Mouse (Mus musculus): ENCODE measurements at regions not wholly inside any gene's neighbourhood (a gene's known extent, or its start where the extent isn't known, plus 50 kb on each side); places are given as distances from the start of the nearest gene placed in this dataset.

- ATAC-seq (replicated peaks; ENCODE audit: low FRiP score, low TSS enrichment, low read depth) = no peak
- WGBS = 76% methylated on average over 2 of the region's 2 CpGs
- no peak overlapping the region for H3K9ac ChIP-seq (ENCODE audit: low read length)
These were observed 103.8 kb upstream of the Sh3bp4 start for GRCm38 (mm10) chr1:88966416-88966815.

GRCm38 (mm10) chr1:88968142-88968541 lies 102.1 kb upstream of the Sh3bp4 start:
- no peak overlapping the region for H3K27ac ChIP-seq (ENCODE audit: low read depth)
- ATAC-seq (replicated peaks; ENCODE audit: low FRiP score, low TSS enrichment, low read depth) = no peak
- 70% methylated on average over 7 of the region's 7 CpGs for WGBS

More at GRCm38 (mm10) chr1:88966416-88966815, 103.8 kb upstream of the Sh3bp4 start:
- H3K27me3 ChIP-seq (replicated peaks; ENCODE audit: control insufficient read depth, insufficient read depth, low read length) = no peaks in the 10 kb centered on the region
- peaks cover 3% of the 10 kb centered on the region; the same call in 1 of the 2 replicates for H3K4me1 ChIP-seq (replicated peaks; ENCODE audit: control insufficient read depth, insufficient read depth, low read length)
- no peaks in the 10 kb centered on the region for H3K9me3 ChIP-seq (ENCODE audit: control insufficient read depth, low read length)
- no peaks in the 10 kb centered on the region for H3K36me3 ChIP-seq (ENCODE audit: control insufficient read depth, insufficient read depth, low read length)
- no peak overlapping the region for H3K27ac ChIP-seq (ENCODE audit: low read depth)
- no peak overlapping the region for H3K4me3 ChIP-seq (ENCODE audit: low read depth, low read length)
- no peak for DNase-seq (ENCODE audit: low spot score)
- H3K4me2 ChIP-seq (ENCODE audit: low read length) = no peak overlapping the region

GRCm38 (mm10) chr1:88969016-88969415 lies 101.2 kb upstream of the Sh3bp4 start:
- H3K9me3 ChIP-seq (ENCODE audit: control insufficient read depth, low read length) = no peaks in the 10 kb centered on the region
- ATAC-seq (replicated peaks; ENCODE audit: low FRiP score, low TSS enrichment, low read depth) = no peak
- 40% methylated on average over 7 of the region's 7 CpGs for WGBS
- no peak overlapping the region for H3K9ac ChIP-seq (ENCODE audit: low read length)
- no peak overlapping the region for H3K4me3 ChIP-seq (ENCODE audit: low read depth, low read length)
- DNase-seq (ENCODE audit: low spot score) = no peak
- H3K27me3 ChIP-seq (replicated peaks; ENCODE audit: control insufficient read depth, insufficient read depth, low read length) = no peaks in the 10 kb centered on the region
- H3K4me2 ChIP-seq (ENCODE audit: low read length) = no peak overlapping the region
- peaks cover 3% of the 10 kb centered on the region; the same call in 1 of the 2 replicates for H3K4me1 ChIP-seq (replicated peaks; ENCODE audit: control insufficient read depth, insufficient read depth, low read length)
- H3K36me3 ChIP-seq (ENCODE audit: control insufficient read depth, insufficient read depth, low read length) = no peaks in the 10 kb centered on the region
- no peak overlapping the region for H3K27ac ChIP-seq (ENCODE audit: low read depth)

More at GRCm38 (mm10) chr1:88968142-88968541, 102.1 kb upstream of the Sh3bp4 start:
- no peaks in the 10 kb centered on the region for H3K27me3 ChIP-seq (replicated peaks; ENCODE audit: control insufficient read depth, insufficient read depth, low read length)
- H3K9ac ChIP-seq (ENCODE audit: low read length) = no peak overlapping the region
- no peaks in the 10 kb centered on the region for H3K36me3 ChIP-seq (ENCODE audit: control insufficient read depth, insufficient read depth, low read length)
- DNase-seq (ENCODE audit: low spot score) = no peak
- H3K4me2 ChIP-seq (ENCODE audit: low read length) = no peak overlapping the region
- H3K9me3 ChIP-seq (ENCODE audit: control insufficient read depth, low read length) = no peaks in the 10 kb centered on the region
- peaks cover 3% of the 10 kb centered on the region; the same call in 1 of the 2 replicates for H3K4me1 ChIP-seq (replicated peaks; ENCODE audit: control insufficient read depth, insufficient read depth, low read length)
- no peak overlapping the region for H3K4me3 ChIP-seq (ENCODE audit: low read depth, low read length)

DNA sequence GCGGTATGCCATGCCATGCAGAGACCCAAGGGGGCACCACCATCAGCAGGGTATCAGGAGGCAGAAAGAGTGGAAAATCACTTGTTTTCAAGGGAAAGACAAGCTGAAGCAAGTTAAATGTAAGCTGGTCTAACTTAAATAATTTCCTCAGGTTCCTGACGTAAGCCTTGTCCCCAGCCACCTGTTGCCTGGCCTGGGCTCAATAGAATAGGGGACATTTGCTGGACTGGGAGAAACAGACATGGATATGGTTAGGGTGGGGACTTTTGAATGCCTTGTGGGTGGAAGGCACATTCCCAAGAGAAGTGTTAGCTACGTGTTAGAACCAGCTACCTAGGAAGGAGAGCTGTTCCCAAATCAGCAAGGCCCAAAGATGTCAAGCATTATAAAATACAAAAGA lies 100.6 kb upstream of the Sh3bp4 start:
- Histone ChIP-seq H3K4me2 (ENCODE audit: low read length) (no peak overlapping the region), H3K27ac (ENCODE audit: low read depth) (no peak overlapping the region), H3K9me3 (ENCODE audit: control insufficient read depth, low read length) (no peaks in the 10 kb centered on the region), H3K27me3 (replicated peaks; ENCODE audit: control insufficient read depth, insufficient read depth, low read length) (no peaks in the 10 kb centered on the region), H3K4me1 (replicated peaks; ENCODE audit: control insufficient read depth, insufficient read depth, low read length) (peaks cover 3% of the 10 kb centered on the region; the same call in 1 of the 2 replicates), H3K4me3 (ENCODE audit: low read depth, low read length) (no peak overlapping the region), H3K36me3 (ENCODE audit: control insufficient read depth, insufficient read depth, low read length) (no peaks in the 10 kb centered on the region), H3K9ac (ENCODE audit: low read length) (no peak overlapping the region)
- ATAC-seq (replicated peaks; ENCODE audit: low FRiP score, low TSS enrichment, low read depth) = no peak
- DNase-seq (ENCODE audit: low spot score) = no peak
- WGBS = 89% methylated on average over 3 of the region's 3 CpGs

- no peak overlapping the region for H3K4me2 ChIP-seq (ENCODE audit: low read length)
- no peaks in the 10 kb centered on the region for H3K9me3 ChIP-seq (ENCODE audit: control insufficient read depth, low read length)
- no peaks in the 10 kb centered on the region for H3K36me3 ChIP-seq (ENCODE audit: control insufficient read depth, insufficient read depth, low read length)
- 84% methylated on average over 8 of the region's 8 CpGs for WGBS
- H3K4me3 ChIP-seq (ENCODE audit: low read depth, low read length) = no peak overlapping the region
- ATAC-seq (replicated peaks; ENCODE audit: low FRiP score, low TSS enrichment, low read depth) = no peak
- H3K4me1 ChIP-seq (replicated peaks; ENCODE audit: control insufficient read depth, insufficient read depth, low read length) = no peaks in the 10 kb centered on the region
- H3K9ac ChIP-seq (ENCODE audit: low read length) = no peak overlapping the region
- no peak for DNase-seq (ENCODE audit: low spot score)
- H3K27ac ChIP-seq (ENCODE audit: low read depth) = no peak overlapping the region
- no peaks in the 10 kb centered on the region for H3K27me3 ChIP-seq (replicated peaks; ENCODE audit: control insufficient read depth, insufficient read depth, low read length)
These were observed 94.1 kb upstream of the Sh3bp4 start for GRCm38 (mm10) chr1:88976101-88976500.

GRCm38 (mm10) chr1:88988011-88988695 lies 82.1 kb upstream of the Sh3bp4 start:
- no peak for DNase-seq (ENCODE audit: low spot score)
- Histone ChIP-seq H3K9ac (ENCODE audit: low read length) (no peak overlapping the region), H3K27me3 (replicated peaks; ENCODE audit: control insufficient read depth, insufficient read depth, low read length) (no peaks in the 10 kb centered on the region), H3K36me3 (ENCODE audit: control insufficient read depth, insufficient read depth, low read length) (no peaks in the 10 kb centered on the region), H3K27ac (ENCODE audit: low read depth) (no peak overlapping the region), H3K4me2 (ENCODE audit: low read length) (no peak overlapping the region), H3K9me3 (ENCODE audit: control insufficient read depth, low read length) (no peaks in the 10 kb centered on the region), H3K4me3 (ENCODE audit: low read depth, low read length) (no peak overlapping the region), H3K4me1 (replicated peaks; ENCODE audit: control insufficient read depth, insufficient read depth, low read length) (no peaks in the 10 kb centered on the region)
- no peak for ATAC-seq (replicated peaks; ENCODE audit: low FRiP score, low TSS enrichment, low read depth)

GRCm38 (mm10) chr1:88994588-88995331 lies 75.5 kb upstream of the Sh3bp4 start:
- ATAC-seq (replicated peaks; ENCODE audit: low FRiP score, low TSS enrichment, low read depth) (no peak), DNase-seq (ENCODE audit: low spot score) (no peak)
- Histone ChIP-seq H3K9me3 (ENCODE audit: control insufficient read depth, low read length) (no peaks in the 10 kb centered on the region), H3K4me3 (ENCODE audit: low read depth, low read length) (no peak overlapping the region), H3K4me1 (replicated peaks; ENCODE audit: control insufficient read depth, insufficient read depth, low read length) (peaks cover 9% of the 10 kb centered on the region), H3K27me3 (replicated peaks; ENCODE audit: control insufficient read depth, insufficient read depth, low read length) (no peaks in the 10 kb centered on the region), H3K4me2 (ENCODE audit: low read length) (no peak overlapping the region), H3K9ac (ENCODE audit: low read length) (no peak overlapping the region), H3K27ac (ENCODE audit: low read depth) (no peak overlapping the region), H3K36me3 (ENCODE audit: control insufficient read depth, insufficient read depth, low read length) (no peaks in the 10 kb centered on the region)
- 69% methylated on average over 12 of the region's 12 CpGs for WGBS

GRCm38 (mm10) chr1:88995945-88996344 lies 74.3 kb upstream of the Sh3bp4 start:
- WGBS = 32% methylated on average over 8 of the region's 8 CpGs
- DNase-seq (ENCODE audit: low spot score) = no peak
- Histone ChIP-seq H3K9ac (ENCODE audit: low read length) (no peak overlapping the region), H3K4me1 (replicated peaks; ENCODE audit: control insufficient read depth, insufficient read depth, low read length) (peaks cover 9% of the 10 kb centered on the region), H3K9me3 (ENCODE audit: control insufficient read depth, low read length) (no peaks in the 10 kb centered on the region), H3K27me3 (replicated peaks; ENCODE audit: control insufficient read depth, insufficient read depth, low read length) (no peaks in the 10 kb centered on the region), H3K4me3 (ENCODE audit: low read depth, low read length) (no peak overlapping the region), H3K36me3 (ENCODE audit: control insufficient read depth, insufficient read depth, low read length) (no peaks in the 10 kb centered on the region), H3K4me2 (ENCODE audit: low read length) (no peak overlapping the region), H3K27ac (ENCODE audit: low read depth) (no peak overlapping the region)
- no peak for ATAC-seq (replicated peaks; ENCODE audit: low FRiP score, low TSS enrichment, low read depth)

All from intestine, embryonic 14.5 days (tissue).